In the genomic region with DNA sequence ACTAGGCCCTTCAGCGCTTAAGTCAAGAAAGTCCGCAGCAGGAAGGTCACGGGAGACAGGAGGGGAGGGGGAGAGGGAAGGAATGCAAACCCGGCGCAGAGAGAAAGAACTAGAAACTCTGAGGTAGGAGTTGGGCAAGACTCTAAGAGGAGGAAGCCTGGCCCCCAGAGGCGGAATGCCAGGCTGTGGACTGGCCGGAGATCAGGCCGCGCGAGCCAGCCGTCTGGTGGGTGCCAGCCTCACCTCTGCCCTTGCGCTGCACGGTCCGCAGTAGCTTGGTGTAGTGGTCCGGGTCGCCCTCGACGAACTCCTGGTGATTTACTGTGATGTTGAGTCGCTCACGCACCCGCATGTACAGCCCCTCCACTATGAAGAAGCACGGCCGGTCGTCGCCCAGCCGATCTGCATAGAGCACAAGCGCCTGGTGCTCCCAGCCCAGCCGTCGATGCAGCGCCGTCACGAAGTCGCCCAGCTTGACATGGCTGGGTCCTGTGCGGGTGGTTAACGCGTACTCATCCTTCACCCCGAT, we compare ENCODE assay signal across 10 mouse cellular contexts. TPM values are rescaled to one million over a fixed set of nuclear protein-coding genes. Genes with fewer than 3 reads are reported as not detected.
A peak's percentile ranks its signal among the peaks of the same experiment; 100 is the strongest.
DNase-seq lines count a peak whose midpoint lies in the region; ATAC-seq and TF ChIP-seq lines count a peak whose summit lies in the region.
"Had no signal": no experiment of that assay in that cellular context is flagged by ENCODE, and none has a peak within 500 bp of the region (broad histone marks: within the 10 kb centered on the region; RNA-seq: fewer than 3 reads in every experiment).

No protein-coding gene starts in this region.

- 31% methylated on average over 37 of the region's 37 CpGs for WGBS in intestine, postnatal 0 days
- WGBS in stomach, embryonic 14.5 days, result 11% methylated on average over 37 of the region's 37 CpGs

- H3K27ac ChIP-seq in intestine, postnatal 0 days (ENCODE audit: low read depth, low read length), result no peak overlapping the region
- H3K27ac ChIP-seq in stomach, embryonic 14.5 days (ENCODE audit: low read length), result no peak overlapping the region
- H3K27ac ChIP-seq: macrophage had no signal

- ATAC-seq in intestine, postnatal 0 days, result no peak
- 0 out of 2 replicates have a peak, but pooled peaks have one; percentile 14 for ATAC-seq in stomach, embryonic 14.5 days (ENCODE audit: insufficient number of reproducible peaks, insufficient read depth, low FRiP score, low read depth)
- ATAC-seq: Patski had no signal

- no peaks in the 10 kb centered on the region for H3K9me3 ChIP-seq in E14TG2a.4 (ENCODE audit: low read length)
- no peaks in the 10 kb centered on the region for H3K9me3 ChIP-seq in intestine, postnatal 0 days (ENCODE audit: control insufficient read depth)
- no peaks in the 10 kb centered on the region for H3K9me3 ChIP-seq in stomach, embryonic 14.5 days (ENCODE audit: control insufficient read depth, low read depth, low read length)

- H3K36me3 ChIP-seq in E14TG2a.4 (ENCODE audit: insufficient read depth, low read length), result no peaks in the 10 kb centered on the region
- no peaks in the 10 kb centered on the region for H3K36me3 ChIP-seq in intestine, postnatal 0 days (ENCODE audit: control insufficient read depth, insufficient read depth)
- H3K36me3 ChIP-seq in stomach, embryonic 14.5 days (ENCODE audit: control insufficient read depth, insufficient read depth, low read length), result no peaks in the 10 kb centered on the region

- peaks cover 25% of the 10 kb centered on the region for H3K4me1 ChIP-seq in E14TG2a.4 (replicated peaks; ENCODE audit: low read depth, low read length)
- peaks cover 5% of the 10 kb centered on the region; the same call in 1 of the 2 replicates for H3K4me1 ChIP-seq in intestine, postnatal 0 days (replicated peaks; ENCODE audit: control insufficient read depth, insufficient read depth, low read length)
- peaks cover 4% of the 10 kb centered on the region; the same call in 1 of the 2 replicates for H3K4me1 ChIP-seq in stomach, embryonic 14.5 days (ENCODE audit: control insufficient read depth, insufficient read depth, low read length)

- H3K27me3 ChIP-seq in E14TG2a.4 (ENCODE audit: insufficient read depth, low read length), result peaks cover 62% of the 10 kb centered on the region
- H3K27me3 ChIP-seq in intestine, postnatal 0 days (replicated peaks; ENCODE audit: control insufficient read depth, insufficient read depth, low read length), result peaks cover 28% of the 10 kb centered on the region
- H3K27me3 ChIP-seq in stomach, embryonic 14.5 days (ENCODE audit: control insufficient read depth, insufficient read depth, low read length), result peaks cover 11% of the 10 kb centered on the region

- H3K4me2 ChIP-seq in intestine, postnatal 0 days (replicated peaks; ENCODE audit: low read depth), result peak overlapping the region; percentile 96
- peak overlapping the region; percentile 95 for H3K4me2 ChIP-seq in stomach, embryonic 14.5 days (replicated peaks; ENCODE audit: low read depth, low read length)

- H3K9ac ChIP-seq in intestine, postnatal 0 days (ENCODE audit: low read depth, low read length), result peak overlapping the region; percentile 47; the same call in 1 of the 2 replicates
- H3K9ac ChIP-seq in stomach, embryonic 14.5 days (replicated peaks; ENCODE audit: low read depth, low read length), result peak overlapping the region; percentile 33; the same call in 1 of the 2 replicates

- TF ChIP-seq CTCF in E14TG2a.4 (conservative IDR thresholded peaks at IDR 0.05; ENCODE audit: low read length), result no peak
- TF ChIP-seq CTCF in intestine, postnatal 0 days (IDR thresholded peaks at IDR 0.05; ENCODE audit: low read depth), result no peak

- peak; percentile 57 to 74 for DNase-seq in adrenal gland, postnatal 36 days
- DNase-seq in gastrocnemius, postnatal 10 days, result peak; percentile 50
- peak; percentile 78 for DNase-seq in lung, postnatal 10 days
- DNase-seq in retina, postnatal 1 day, result no peak
- DNase-seq in cerebellum, adult 11-12 months, result no peak

- peak overlapping the region; percentile 85 for H3K4me3 ChIP-seq in E14TG2a.4 (replicated peaks; ENCODE audit: low read length)
- peak overlapping the region; percentile 57 for H3K4me3 ChIP-seq in intestine, postnatal 0 days (ENCODE audit: low read depth, low read length)
- peak overlapping the region; percentile 52 for H3K4me3 ChIP-seq in stomach, embryonic 14.5 days (ENCODE audit: low read depth, low read length)

RNA-seq across cellular contexts. Expression of a gene that starts 1.1 kb away (rescaled TPM):
- 100 to 1,000 TPM; 203 to 287 TPM for total RNA-seq in adrenal gland, postnatal 36 days (2021)
- total RNA-seq in gastrocnemius, postnatal 10 days (2021), result 10 to 100 TPM; 18.7 to 21.4 TPM
- polyA plus RNA-seq in intestine, postnatal 0 days (2015; fragmentation: Nextera tagmentation; extraction: Ambion mirVana), result 3.4 and 4.2 TPM in 2 replicates
- 4.6 and 4.8 TPM in 2 replicates for polyA plus RNA-seq in stomach, embryonic 14.5 days (2014; fragmentation: Nextera tagmentation; extraction: Ambion mirVana)

RNA-seq across cellular contexts. Expression of a gene that starts 11.3 kb away (rescaled TPM):
- 10 to 100 TPM; 56.9 to 63.7 TPM for total RNA-seq in adrenal gland, postnatal 36 days (2021)
- 10 to 100 TPM; 46.4 to 50.3 TPM for total RNA-seq in gastrocnemius, postnatal 10 days (2021)
- polyA plus RNA-seq in intestine, postnatal 0 days (2015; fragmentation: Nextera tagmentation; extraction: Ambion mirVana), result 38.3 and 40.7 TPM in 2 replicates
- 208 and 217 TPM in 2 replicates for polyA plus RNA-seq in stomach, embryonic 14.5 days (2014; fragmentation: Nextera tagmentation; extraction: Ambion mirVana)

RNA-seq across cellular contexts. Expression of a gene that starts 26.2 kb away (rescaled TPM):
- total RNA-seq in adrenal gland, postnatal 36 days (2021), result 10 to 100 TPM; 53.3 to 79.3 TPM
- 10 to 100 TPM; 63.2 to 67.2 TPM for total RNA-seq in gastrocnemius, postnatal 10 days (2021)
- 53.1 and 53.9 TPM in 2 replicates for polyA plus RNA-seq in intestine, postnatal 0 days (2015; fragmentation: Nextera tagmentation; extraction: Ambion mirVana)
- 81.2 and 88.0 TPM in 2 replicates for polyA plus RNA-seq in stomach, embryonic 14.5 days (2014; fragmentation: Nextera tagmentation; extraction: Ambion mirVana)

RNA-seq across cellular contexts. Expression of a gene that starts 31.2 kb away (rescaled TPM):
- total RNA-seq in adrenal gland, postnatal 36 days (2021), result 10 to 100 TPM; 79.4 to 89.6 TPM
- 10 to 100 TPM; 18.4 to 24.3 TPM for total RNA-seq in gastrocnemius, postnatal 10 days (2021)
- polyA plus RNA-seq in intestine, postnatal 0 days (2015; fragmentation: Nextera tagmentation; extraction: Ambion mirVana), result 8.8 and 9.7 TPM in 2 replicates
- 28.7 and 29.6 TPM in 2 replicates for polyA plus RNA-seq in stomach, embryonic 14.5 days (2014; fragmentation: Nextera tagmentation; extraction: Ambion mirVana)

RNA-seq across cellular contexts. Expression of a gene that starts 44.7 kb away (rescaled TPM):
- total RNA-seq in adrenal gland, postnatal 36 days (2021), result 100 to 1,000 TPM; 115 to 125 TPM
- 100 to 1,000 TPM; 103 to 108 TPM for total RNA-seq in gastrocnemius, postnatal 10 days (2021)
- 61.3 and 63.7 TPM in 2 replicates for polyA plus RNA-seq in intestine, postnatal 0 days (2015; fragmentation: Nextera tagmentation; extraction: Ambion mirVana)
- polyA plus RNA-seq in stomach, embryonic 14.5 days (2014; fragmentation: Nextera tagmentation; extraction: Ambion mirVana), result 97.4 and 98.2 TPM in 2 replicates

Comparison
In these comparisons a context has a peak if more than half of its experiments do, and no peak if none do; other contexts are left out.
1. DNase-seq: peak in adrenal gland, postnatal 36 days (2 of 2), gastrocnemius, postnatal 10 days (single experiment) and lung, postnatal 10 days (single experiment); none in retina, postnatal 1 day (single experiment) and cerebellum, adult 11-12 months (single experiment).
2. RNA of a gene that starts 1.1 kb away (total RNA-seq): 203 to 287 TPM in adrenal gland, postnatal 36 days; 18.7 to 21.4 TPM in gastrocnemius, postnatal 10 days; every median in the first group is over 4 times any median in the second.
3. Peak in every context shown above with its lines, with median percentiles within 50 percentile points of each other: H3K4me3 ChIP-seq.